Mouse (Mus musculus): ENCODE measurements around the gene Hs6st2.

DNA sequence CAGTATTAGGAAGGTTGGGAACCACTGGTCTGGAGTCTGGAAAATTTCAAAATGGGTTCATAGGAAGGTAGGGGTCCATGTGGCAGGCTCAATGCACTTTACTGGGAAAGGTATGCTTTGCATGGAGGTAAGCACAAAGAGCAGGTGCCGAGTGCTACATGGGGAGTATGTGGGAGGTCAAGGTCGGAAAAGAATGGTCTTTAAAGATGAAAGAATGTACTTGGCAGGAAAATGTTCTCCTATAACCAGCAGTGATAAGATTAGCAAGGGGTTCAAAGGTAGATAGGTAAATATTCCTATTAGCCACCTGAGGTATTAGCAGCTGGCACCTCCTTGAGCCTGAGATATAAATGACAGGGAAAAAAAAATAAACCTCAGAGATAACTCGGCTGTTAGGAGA lies 338.1 kb downstream of the Hs6st2 start:
- TF ChIP-seq CTCF (IDR thresholded peaks at IDR 0.05; ENCODE audit: low read depth) = no peak
- TF ChIP-seq EP300 (IDR thresholded peaks at IDR 0.05; ENCODE audit: low read depth) = no peak
